Mouse (Mus musculus) small intestine, adult 2 months (tissue): ENCODE data around the gene S100a3.

Source experiments
- CTCF ChIP-seq: fragments of 200-500 bp; IDR thresholded peaks from 2 replicates; pipeline ENCODE4 v1.5.1; 2012; ENCODE audit warnings: low read depth, mild to moderate bottlenecking, control low read depth, inconsistent platforms, low read length, moderate library complexity, mixed read lengths; ENCODE audit not compliant: insufficient replicate concordance, insufficient read length; ENCODE audit errors: extremely low read depth
- POLR2A ChIP-seq: fragments of 200-500 bp; IDR thresholded peaks from 2 replicates; pipeline ENCODE4 v1.6.1; 2012; ENCODE audit warnings: low read depth, mild to moderate bottlenecking, control low read depth, inconsistent platforms, low read length, moderate library complexity

- no peak for TF ChIP-seq CTCF
- no peak for TF ChIP-seq POLR2A
These were observed 54.4 kb downstream of the S100a3 start for GRCm38 (mm10) chr3:90614611-90615251.
